8 mouse cellular contexts compared by ENCODE assay signal in the genomic region with DNA sequence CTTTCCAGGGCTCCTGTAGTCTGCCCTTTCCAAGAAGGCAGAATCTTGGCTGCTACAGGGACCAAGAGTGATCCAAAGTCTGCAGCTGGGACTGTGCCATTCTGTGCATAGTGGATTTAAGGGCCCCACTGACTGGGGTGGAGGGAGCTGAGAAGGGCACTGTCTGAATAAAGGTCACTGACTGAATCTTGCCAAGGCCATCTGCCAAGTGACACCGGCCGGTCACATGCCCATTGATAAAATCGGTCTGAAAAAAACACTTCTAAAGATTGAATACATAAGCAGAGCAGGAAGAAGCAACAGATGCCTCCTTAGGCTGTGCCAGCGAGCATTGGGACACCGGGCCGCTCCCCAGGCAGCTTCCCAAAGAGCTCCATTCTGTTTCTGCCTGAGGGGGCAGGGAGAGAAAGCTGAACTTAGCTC. TPM values are rescaled to one million over a fixed set of nuclear protein-coding genes. Genes with fewer than 3 reads are reported as not detected.
A peak's percentile ranks its signal among the peaks of the same experiment; 100 is the strongest.
DNase-seq lines count a peak whose midpoint lies in the region; ATAC-seq and TF ChIP-seq lines count a peak whose summit lies in the region.

No protein-coding gene starts in this region.

- no peak for TF ChIP-seq EP300 in stomach, postnatal 0 days (optimal IDR thresholded peaks at IDR 0.05)

- intact Hi-C loops in left cerebral cortex, postnatal 14 days (cut with DNase I), result no loop called here

- peak overlapping the region; percentile 38 for H3K4me3 ChIP-seq in stomach, postnatal 0 days (ENCODE audit: low read depth, low read length)

- no peak for DNase-seq in cerebellum, adult 11 months
- DNase-seq in right cerebral cortex, postnatal 25 days, result peak; percentile 45
- DNase-seq in right cerebral cortex, adult 18-20 months, result no peak
- DNase-seq in left cerebral cortex, postnatal 14 days (ENCODE audit: low spot score in 2 of 2), result peak; percentile 48 to 56
- peak; percentile 14 for DNase-seq in stomach, postnatal 0 days (ENCODE audit: low spot score)
- DNase-seq in urinary bladder, adult 2 months (ENCODE audit: low spot score), result no peak
- DNase-seq in kidney, postnatal 25 days, result no peak

- no peaks in the 10 kb centered on the region for H3K36me3 ChIP-seq in stomach, postnatal 0 days (ENCODE audit: control insufficient read depth, insufficient read depth, low read length)

- H3K4me1 ChIP-seq in stomach, postnatal 0 days (replicated peaks; ENCODE audit: control insufficient read depth, insufficient read depth), result no peaks in the 10 kb centered on the region

- no peaks in the 10 kb centered on the region for H3K9me3 ChIP-seq in stomach, postnatal 0 days (ENCODE audit: control insufficient read depth, low read length)

- H3K4me2 ChIP-seq in stomach, postnatal 0 days (replicated peaks; ENCODE audit: low read depth), result peak overlapping the region; percentile 64

- TF ChIP-seq CTCF in stomach, postnatal 0 days (IDR thresholded peaks at IDR 0.05; ENCODE audit: low read depth), result no peak

- H3K27me3 ChIP-seq in stomach, postnatal 0 days (ENCODE audit: control insufficient read depth, insufficient read depth, low read length), result no peaks in the 10 kb centered on the region; the same call in 1 of the 2 replicates

- WGBS in stomach, postnatal 0 days, result 42% methylated on average over 6 of the region's 6 CpGs

- H3K9ac ChIP-seq in stomach, postnatal 0 days (ENCODE audit: low read length), result 0 out of 2 replicates have a peak overlapping the region, but pooled peaks have one; percentile 54

- no peak overlapping the region for H3K27ac ChIP-seq in stomach, postnatal 0 days (replicated peaks)

- 0 out of 2 replicates have a peak, but pooled peaks have one; percentile 20 for ATAC-seq in cerebellum, adult (ENCODE audit: insufficient number of reproducible peaks, low FRiP score, low TSS enrichment)
- ATAC-seq in stomach, postnatal 0 days (ENCODE audit: low FRiP score, low TSS enrichment), result no peak

RNA-seq across cellular contexts. Expression of gene Cpxm2, which starts 0.8 kb away (rescaled TPM):
- total RNA-seq in left cerebral cortex, postnatal 14 days (2021), result 1 to 10 TPM; 4.5 to 4.9 TPM
- 7.8 and 9.7 TPM in 2 replicates for polyA plus RNA-seq in stomach, postnatal 0 days (2015; fragmentation: Nextera tagmentation; extraction: Ambion mirVana)
- polyA plus RNA-seq in urinary bladder, adult 2 months (2012; rRNA removed), result 30.3 and 50.0 TPM in 2 replicates

Comparison
In these comparisons a context has a peak if more than half of its experiments do, and no peak if none do; other contexts are left out.
1. DNase-seq: peak in right cerebral cortex, postnatal 25 days (single experiment), left cerebral cortex, postnatal 14 days (2 of 2) and stomach, postnatal 0 days (single experiment); none in cerebellum, adult 11 months (single experiment), right cerebral cortex, adult 18-20 months (single experiment), urinary bladder, adult 2 months (single experiment) and kidney, postnatal 25 days (0 of 2).